Mouse (Mus musculus) liver, embryonic 14.5 days (tissue): ENCODE measurements at regions not wholly inside any gene's neighbourhood (a gene's known extent, or its start where the extent isn't known, plus 50 kb on each side); places are given as distances from the start of the nearest gene placed in this dataset.

ENCODE experiments used
- CTCF ChIP-seq: IDR thresholded peaks from 2 replicates; pipeline ENCODE4 v1.5.1; 2016; ENCODE audit warnings: antibody characterized with exemption, low read depth, control low read depth
- EP300 ChIP-seq: IDR thresholded peaks from 2 replicates; pipeline ENCODE4 v1.6.1; 2016; ENCODE audit warnings: antibody characterized with exemption, low read depth

DNA sequence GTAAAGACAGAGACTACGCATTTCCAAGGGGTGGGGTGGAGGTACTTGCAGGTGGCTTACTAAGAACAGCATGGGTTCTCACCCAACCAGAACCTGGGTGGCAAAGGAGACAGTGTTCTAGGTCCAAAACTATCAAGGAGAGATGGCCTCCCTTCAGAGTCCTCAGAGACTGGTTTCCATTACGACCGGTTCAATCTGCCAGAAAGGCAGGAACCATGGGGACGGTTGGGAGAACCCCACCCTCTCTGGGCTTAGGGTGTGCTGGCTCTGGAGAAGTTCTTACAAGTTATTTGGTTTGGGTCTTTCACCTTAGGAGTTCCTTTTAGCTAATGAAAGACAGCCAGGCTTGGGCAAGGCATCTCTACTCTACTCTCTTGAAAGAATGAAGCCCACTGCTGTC is 79.2 kb downstream of the Cdca7 start:
- no peak for TF ChIP-seq CTCF
- no peak for TF ChIP-seq EP300
